Mouse (Mus musculus): Measurements from ENCODE around the gene Nanog.

- TF ChIP-seq CTCF (conservative IDR thresholded peaks at IDR 0.05; ENCODE audit: low read length) (no peak), NANOG (IDR thresholded peaks at IDR 0.05; ENCODE audit: borderline replicate concordance, low read length) (no peak; the same call in 1 of the 2 replicates)
Measured at GRCm38 (mm10) chr6:122742228-122742899, 35.1 kb downstream of the Nanog start.
